ENCODE assay signal across 10 mouse cellular contexts in the genomic region with DNA sequence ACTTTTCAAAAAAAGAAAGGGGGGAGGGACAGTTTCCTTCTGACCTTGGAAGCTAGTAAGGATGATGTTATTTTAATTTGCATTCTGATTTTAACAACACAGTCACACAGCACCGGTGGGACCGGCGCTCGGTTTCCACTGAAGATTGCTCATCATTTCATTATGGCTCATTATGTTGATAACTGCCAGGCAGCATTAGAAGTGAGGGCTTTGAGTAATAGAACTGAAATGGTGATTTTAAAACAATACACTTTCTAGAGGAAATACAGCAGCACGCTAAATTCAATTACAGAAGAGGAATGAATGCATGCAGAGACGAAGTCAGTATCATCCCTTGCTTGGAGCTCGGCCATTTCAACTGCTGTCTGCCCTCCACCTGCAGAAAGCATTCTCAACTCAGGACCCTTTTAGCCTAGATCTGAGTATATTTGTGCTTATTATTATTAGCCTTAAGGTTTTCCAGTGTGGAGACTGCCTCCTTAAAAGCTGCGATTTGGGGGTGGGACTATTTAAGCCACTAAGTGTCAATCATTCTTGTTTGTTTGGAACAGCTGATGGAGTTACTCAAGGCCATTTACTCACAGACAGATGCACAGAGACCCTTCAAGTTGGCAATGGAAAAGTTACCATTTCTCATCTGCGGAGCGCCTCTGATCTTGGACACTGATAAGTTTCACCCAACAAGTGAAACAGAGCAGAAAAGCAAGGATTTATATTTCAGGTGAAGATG.
"Had no signal": no experiment of that assay in that cellular context is flagged by ENCODE, and none has a peak within 500 bp of the region (broad histone marks: within the 10 kb centered on the region; RNA-seq: fewer than 3 reads in every experiment).

No protein-coding gene starts in this region.

- H3K27me3 ChIP-seq: kidney, embryonic 15.5 days; limb, embryonic 13.5 days; midbrain, embryonic 13.5 days; neural tube, embryonic 13.5 days had no signal

- H3K9me3 ChIP-seq: kidney, embryonic 15.5 days; limb, embryonic 13.5 days; midbrain, embryonic 13.5 days; neural tube, embryonic 13.5 days had no signal

- H3K27ac ChIP-seq: kidney, embryonic 15.5 days; limb, embryonic 13.5 days; liver, embryonic 14.5 days; midbrain, embryonic 13.5 days; neural tube, embryonic 13.5 days; stomach, postnatal 0 days had no signal

- H3K4me2 ChIP-seq: kidney, embryonic 15.5 days; limb, embryonic 13.5 days; midbrain, embryonic 13.5 days; neural tube, embryonic 13.5 days had no signal

- H3K9ac ChIP-seq: kidney, embryonic 15.5 days; limb, embryonic 13.5 days; liver, embryonic 14.5 days; midbrain, embryonic 13.5 days; neural tube, embryonic 13.5 days had no signal

- ATAC-seq: midbrain, embryonic 13.5 days had no signal

- H3K4me3 ChIP-seq: kidney, embryonic 15.5 days; limb, embryonic 13.5 days; midbrain, embryonic 13.5 days; neural tube, embryonic 13.5 days had no signal

- DNase-seq: kidney, postnatal 25 days; left cerebral cortex, postnatal 4 days; lung, adult 18-20 months; thymus, postnatal 4 days had no signal
